Mouse (Mus musculus) erythroblast, embryonic 14.5 days (primary cell): ENCODE measurements around the gene Rnf31. TPM values are rescaled to one million over a fixed set of nuclear protein-coding genes. Genes with fewer than 3 reads are reported as not detected.

Source experiments
- H3K27me3 ChIP-seq: 2 replicates; pipeline ENCODE4 v1.6.1; 2012; ENCODE audit warnings: inconsistent platforms; ENCODE audit not compliant: control insufficient read depth
- H3K36me3 ChIP-seq: 2 replicates; pipeline ENCODE4 v1.6.1; 2012; ENCODE audit warnings: mild to moderate bottlenecking, inconsistent platforms; ENCODE audit not compliant: control insufficient read depth
- H3K4me1 ChIP-seq: 2 replicates; pipeline ENCODE4 v1.6.1; 2012; ENCODE audit warnings: inconsistent platforms; ENCODE audit not compliant: control insufficient read depth
- H3K4me3 ChIP-seq: replicated peaks from 2 replicates; pipeline ENCODE3; 2012; ENCODE audit warnings: moderate library complexity, mild to moderate bottlenecking, inconsistent platforms
- H3K9me3 ChIP-seq: 2 replicates; pipeline ENCODE4 v1.6.1; 2012; ENCODE audit warnings: low read length, inconsistent platforms, mixed read lengths; ENCODE audit not compliant: control insufficient read depth
- GATA1 ChIP-seq: IDR thresholded peaks from 2 replicates; pipeline ENCODE4 v1.6.1; 2012; ENCODE audit warnings: low read length, inconsistent platforms, mixed read lengths
- TAL1 ChIP-seq: IDR thresholded peaks from 3 replicates; pipeline ENCODE4 v1.6.1; 2012; ENCODE audit warnings: low read length, inconsistent platforms, mixed read lengths
- polyA plus RNA-seq: library from polyadenylated mRNA; stranded (reverse); fragments of >175 nt; gene quantifications from 2 replicates; pipeline ENCODE4 v1.2.3, GENCODE M21; 2012

The Rnf31 gene
- polyA plus RNA-seq: 0.86 and 1.1 TPM in 2 replicates

DNA sequence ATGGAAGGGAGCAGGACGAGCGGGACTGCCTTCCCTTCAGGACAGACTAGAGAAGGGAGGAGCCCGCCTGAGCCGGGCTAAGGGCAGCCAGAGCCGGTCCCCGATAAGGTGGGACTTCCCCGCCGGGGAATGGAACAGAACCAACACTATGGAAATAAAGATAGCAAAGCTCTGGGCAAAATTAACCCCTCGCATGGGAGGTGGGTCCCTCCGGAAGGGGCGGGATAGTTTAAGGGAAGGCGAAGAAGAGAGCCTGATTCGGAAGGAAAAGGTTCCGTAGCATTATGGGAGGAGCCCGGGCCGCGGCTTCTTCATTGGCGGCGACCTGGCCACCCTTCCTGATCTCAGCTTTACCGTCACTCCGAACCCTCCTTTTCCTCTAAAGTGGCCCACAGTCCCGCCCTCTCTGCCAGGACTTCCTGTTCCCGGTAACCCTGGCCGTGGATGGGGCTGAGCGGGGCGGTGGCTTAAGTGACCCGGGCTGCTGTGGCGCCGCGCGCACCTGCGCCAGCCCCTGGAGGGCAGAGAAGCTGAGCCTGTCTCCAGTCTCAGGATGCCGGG lies at the start of gene Rnf31:
Gene Rnf31, plus strand, starts transcription at position 378 of the 561 bp plus-strand sequence.
- Histone ChIP-seq H3K27me3 (no peaks in the 10 kb centered on the region), H3K36me3 (peaks cover 55% of the 10 kb centered on the region), H3K4me1 (peaks cover 66% of the 10 kb centered on the region), H3K9me3 (no peaks in the 10 kb centered on the region), H3K4me3 (peak within 1 kb of the TSS; percentile 97)
- TF ChIP-seq TAL1 (no peak), GATA1 (no peak)

DNA sequence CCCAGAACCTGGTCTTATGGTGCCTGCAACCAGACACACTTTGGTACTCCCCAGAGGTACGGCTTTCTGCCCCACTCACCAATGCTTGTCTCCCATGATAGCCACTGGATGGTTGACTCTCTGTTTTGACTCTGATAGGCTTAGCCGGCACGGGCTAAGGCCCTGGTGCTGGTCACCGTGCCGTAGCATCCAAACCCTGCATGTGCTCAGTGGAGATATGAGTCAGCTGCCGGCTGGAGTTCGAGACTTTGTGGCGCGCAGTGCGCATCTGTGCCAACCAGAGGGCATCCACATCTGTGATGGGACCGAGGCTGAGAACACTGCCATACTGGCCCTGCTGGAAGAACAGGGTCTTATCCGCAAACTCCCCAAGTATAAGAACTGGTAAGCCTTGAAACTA lies 49.2 kb upstream of the Rnf31 start:
- Histone ChIP-seq H3K27me3 (no peaks in the 10 kb centered on the region), H3K4me1 (peaks cover 46% of the 10 kb centered on the region), H3K36me3 (peaks cover 56% of the 10 kb centered on the region), H3K4me3 (peak overlapping the region; percentile 5), H3K9me3 (no peaks in the 10 kb centered on the region)
- TF ChIP-seq TAL1 (no peak), GATA1 (no peak)

GRCm38 (mm10) chr14:55544334-55544733 lies 47.2 kb upstream of the Rnf31 start:
- Histone ChIP-seq H3K4me1 (peaks cover 41% of the 10 kb centered on the region), H3K4me3 (no peak overlapping the region), H3K27me3 (no peaks in the 10 kb centered on the region), H3K36me3 (peaks cover 77% of the 10 kb centered on the region), H3K9me3 (no peaks in the 10 kb centered on the region)
- TF ChIP-seq GATA1: no peak
- no peak for TF ChIP-seq TAL1

DNA sequence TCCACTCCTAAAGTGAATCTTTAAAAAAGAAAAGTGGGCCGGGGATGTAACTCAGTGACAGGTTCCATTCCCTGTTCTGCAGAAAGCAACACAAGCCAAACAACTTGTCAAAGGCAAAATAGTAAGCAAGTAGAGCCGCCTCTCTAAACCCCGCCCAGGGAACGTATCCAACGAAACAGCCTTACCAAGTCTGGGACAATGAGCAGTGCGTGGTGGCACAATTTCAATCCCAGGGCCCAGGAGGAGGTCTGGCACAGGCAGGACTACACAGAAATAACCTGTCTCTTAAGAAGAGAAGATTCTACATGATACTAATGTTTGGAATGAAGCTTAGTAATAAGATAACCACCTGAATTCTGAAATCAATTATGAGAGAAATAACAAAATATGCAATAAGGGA lies 41.3 kb upstream of the Rnf31 start:
- Histone ChIP-seq H3K27me3 (no peaks in the 10 kb centered on the region), H3K36me3 (peaks cover 58% of the 10 kb centered on the region), H3K9me3 (no peaks in the 10 kb centered on the region), H3K4me3 (no peak overlapping the region), H3K4me1 (peaks cover 24% of the 10 kb centered on the region)
- TF ChIP-seq GATA1 (no peak), TAL1 (no peak)

- no peak overlapping the region for H3K4me3 ChIP-seq
- peaks cover 46% of the 10 kb centered on the region for H3K36me3 ChIP-seq
- H3K27me3 ChIP-seq: no peaks in the 10 kb centered on the region
- H3K9me3 ChIP-seq: peaks cover 2% of the 10 kb centered on the region; the same call in 1 of the 2 replicates
- TF ChIP-seq GATA1: no peak
- TF ChIP-seq TAL1: no peak
- H3K4me1 ChIP-seq: peaks cover 34% of the 10 kb centered on the region
These were observed 40.2 kb upstream of the Rnf31 start for GRCm38 (mm10) chr14:55551347-55551746.

DNA sequence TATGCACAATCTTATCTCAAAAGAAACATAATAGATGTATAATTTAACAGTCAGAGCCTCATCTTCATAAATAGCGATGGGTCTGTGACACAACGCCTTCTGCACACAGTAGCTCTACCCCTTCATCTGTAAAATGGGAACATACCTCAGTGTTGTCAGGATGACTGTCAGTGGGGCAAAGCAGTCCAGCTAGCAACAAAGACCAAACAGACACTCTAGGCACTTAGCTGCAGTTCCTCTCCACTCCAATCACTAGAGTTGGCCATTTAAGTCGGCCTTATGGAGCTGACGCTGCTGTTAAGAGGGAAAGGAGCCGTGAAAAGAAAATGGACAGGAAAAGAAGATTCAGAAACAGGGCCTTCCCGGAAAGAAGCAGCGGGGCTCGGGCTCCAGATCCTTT lies 39.7 kb upstream of the Rnf31 start:
- TF ChIP-seq TAL1 (no peak), GATA1 (no peak)
- Histone ChIP-seq H3K9me3 (peaks cover 2% of the 10 kb centered on the region; the same call in 1 of the 2 replicates), H3K27me3 (no peaks in the 10 kb centered on the region), H3K4me1 (peaks cover 39% of the 10 kb centered on the region), H3K4me3 (no peak overlapping the region), H3K36me3 (peaks cover 42% of the 10 kb centered on the region)

DNA sequence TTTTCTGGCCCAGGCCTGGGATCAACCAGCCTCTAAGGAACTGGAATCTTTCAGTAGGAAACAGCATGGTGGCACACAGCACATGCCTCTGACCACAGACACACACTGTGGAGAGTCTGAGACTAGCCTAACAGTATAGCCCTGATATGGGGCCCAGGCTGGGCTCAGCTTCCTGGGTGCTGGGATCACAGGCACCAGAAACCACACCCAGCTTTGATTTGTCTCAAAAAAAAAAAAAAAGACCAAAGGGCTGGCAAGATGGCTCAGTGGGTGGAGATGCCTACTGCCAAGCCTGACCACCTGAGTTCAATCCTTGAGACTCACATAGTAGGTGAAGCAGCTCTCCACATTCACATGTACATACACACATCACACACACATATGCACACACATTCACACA lies 36.9 kb upstream of the Rnf31 start:
- TF ChIP-seq GATA1: no peak
- TF ChIP-seq TAL1: no peak
- Histone ChIP-seq H3K9me3 (peaks cover 2% of the 10 kb centered on the region; the same call in 1 of the 2 replicates), H3K36me3 (peaks cover 13% of the 10 kb centered on the region), H3K27me3 (no peaks in the 10 kb centered on the region), H3K4me3 (no peak overlapping the region), H3K4me1 (peaks cover 59% of the 10 kb centered on the region)

DNA sequence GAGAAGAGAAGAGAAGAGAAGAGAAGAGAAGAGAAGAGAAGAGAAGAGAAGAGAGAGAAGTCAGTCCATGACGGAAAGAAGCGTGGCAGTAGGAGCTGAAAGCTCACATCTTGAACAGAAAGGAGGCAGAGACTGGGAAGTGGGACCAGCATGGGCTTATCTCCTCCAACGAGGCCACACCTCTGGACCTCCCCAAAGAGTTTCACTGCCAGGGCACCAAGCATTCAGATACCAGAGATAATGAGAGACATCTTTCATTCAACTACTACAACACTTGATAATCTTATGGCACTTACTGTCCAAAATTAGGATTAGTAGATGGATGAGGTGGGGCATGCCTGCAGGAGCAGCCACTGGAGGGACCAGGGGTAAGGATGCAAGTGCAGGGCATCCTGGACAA lies 35.7 kb upstream of the Rnf31 start:
- TF ChIP-seq GATA1 (no peak), TAL1 (no peak)
- peaks cover 3% of the 10 kb centered on the region for H3K36me3 ChIP-seq
- no peaks in the 10 kb centered on the region for H3K27me3 ChIP-seq
- peaks cover 64% of the 10 kb centered on the region for H3K4me1 ChIP-seq
- H3K4me3 ChIP-seq: no peak overlapping the region
- H3K9me3 ChIP-seq: peaks cover 2% of the 10 kb centered on the region; the same call in 1 of the 2 replicates

DNA sequence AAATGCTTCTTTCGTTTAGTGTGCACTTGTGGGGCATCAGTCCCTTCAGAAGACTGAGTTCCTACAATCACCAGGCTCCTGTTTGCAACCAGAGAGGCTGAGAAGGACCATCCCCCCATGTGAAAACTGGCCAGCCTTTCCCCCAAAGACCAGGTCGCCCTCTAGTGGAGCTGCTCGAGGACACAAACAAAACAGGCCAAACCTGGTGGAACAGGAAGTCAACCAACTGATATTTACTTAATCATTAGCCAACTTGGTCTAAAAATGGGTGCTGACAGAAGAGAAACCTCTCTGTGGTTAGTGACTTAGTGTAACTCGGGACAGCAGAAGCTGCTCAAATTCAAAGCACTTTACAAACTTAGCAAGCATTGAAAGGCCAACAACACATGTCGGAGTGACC lies 34.5 kb upstream of the Rnf31 start:
- Histone ChIP-seq H3K36me3 (peaks cover 9% of the 10 kb centered on the region), H3K27me3 (no peaks in the 10 kb centered on the region), H3K4me1 (peaks cover 75% of the 10 kb centered on the region), H3K9me3 (peaks cover 2% of the 10 kb centered on the region; the same call in 1 of the 2 replicates), H3K4me3 (no peak overlapping the region)
- TF ChIP-seq TAL1 (no peak), GATA1 (no peak)

- Histone ChIP-seq H3K4me3 (no peak overlapping the region), H3K9me3 (peaks cover 2% of the 10 kb centered on the region; the same call in 1 of the 2 replicates), H3K4me1 (peaks cover 77% of the 10 kb centered on the region), H3K36me3 (peaks cover 14% of the 10 kb centered on the region), H3K27me3 (no peaks in the 10 kb centered on the region)
- no peak for TF ChIP-seq TAL1
- TF ChIP-seq GATA1: no peak
These were observed 33.9 kb upstream of the Rnf31 start for GRCm38 (mm10) chr14:55557587-55557986.
